Comparison of ENCODE assay signal across 8 mouse cellular contexts in genomic region chr4:141260007-141260723, GRCm38 (mm10). TPM values are rescaled to one million over a fixed set of nuclear protein-coding genes. Genes with fewer than 3 reads are reported as not detected.
A peak's percentile ranks its signal among the peaks of the same experiment; 100 is the strongest.
DNase-seq lines count a peak whose midpoint lies in the region; ATAC-seq and TF ChIP-seq lines count a peak whose summit lies in the region.

No protein-coding gene starts in this region.

- 46% methylated on average over 16 of the region's 16 CpGs for WGBS in kidney, adult 2 months
- 53% methylated on average over 16 of the region's 16 CpGs for WGBS in heart, embryonic 11.5 days (ENCODE audit: insufficient replicate concordance)
- WGBS in lung, embryonic 16.5 days, result 16% methylated on average over 16 of the region's 16 CpGs

- H3K4me3 ChIP-seq in kidney, adult 2 months (ENCODE audit: insufficient read depth, low read depth, low read length), result no peak overlapping the region
- H3K4me3 ChIP-seq in heart, embryonic 11.5 days (ENCODE audit: low read depth, low read length), result no peak overlapping the region
- H3K4me3 ChIP-seq in lung, embryonic 16.5 days (ENCODE audit: low read length), result peak overlapping the region; percentile 35

- TF ChIP-seq POLR2A in kidney, adult 2 months (IDR thresholded peaks at IDR 0.05; ENCODE audit: low read depth, low read length), result no peak

- H3K9me3 ChIP-seq in heart, embryonic 11.5 days (replicated peaks; ENCODE audit: control insufficient read depth, low read length), result no peaks in the 10 kb centered on the region
- H3K9me3 ChIP-seq in lung, embryonic 16.5 days (ENCODE audit: control insufficient read depth, low read length), result no peaks in the 10 kb centered on the region

- H3K36me3 ChIP-seq in kidney, adult 2 months (ENCODE audit: control insufficient read depth, insufficient read depth, low read length), result no peaks in the 10 kb centered on the region
- no peaks in the 10 kb centered on the region for H3K36me3 ChIP-seq in heart, embryonic 11.5 days (ENCODE audit: control insufficient read depth, insufficient read depth, low read length)
- H3K36me3 ChIP-seq in lung, embryonic 16.5 days (ENCODE audit: control insufficient read depth, insufficient read depth, low read length), result peaks cover 9% of the 10 kb centered on the region

- no peak for TF ChIP-seq CTCF in kidney, adult 2 months (conservative IDR thresholded peaks at IDR 0.05; ENCODE audit: insufficient read depth, insufficient read length, low read depth, low read length)

- H3K27me3 ChIP-seq in kidney, adult 2 months (replicated peaks; ENCODE audit: control insufficient read depth, insufficient read depth, low read length), result no peaks in the 10 kb centered on the region
- no peaks in the 10 kb centered on the region for H3K27me3 ChIP-seq in heart, embryonic 11.5 days (ENCODE audit: control insufficient read depth, insufficient read depth, low read length)
- H3K27me3 ChIP-seq in lung, embryonic 16.5 days (ENCODE audit: control insufficient read depth, insufficient read depth, low read depth, low read length), result no peaks in the 10 kb centered on the region

- no peak overlapping the region for H3K9ac ChIP-seq in heart, embryonic 11.5 days (ENCODE audit: low read depth, low read length)
- peak overlapping the region; percentile 50 for H3K9ac ChIP-seq in lung, embryonic 16.5 days (ENCODE audit: low read length)

- ATAC-seq in heart, embryonic 11.5 days (replicated peaks; ENCODE audit: insufficient number of reproducible peaks, low FRiP score, low TSS enrichment), result peak; percentile 29; the same call in 1 of the 2 replicates
- ATAC-seq in lung, embryonic 16.5 days (ENCODE audit: low read depth), result peak; percentile 86

- H3K4me1 ChIP-seq in kidney, adult 2 months (ENCODE audit: control insufficient read depth, insufficient read depth, low read length), result no peaks in the 10 kb centered on the region
- no peaks in the 10 kb centered on the region for H3K4me1 ChIP-seq in heart, embryonic 11.5 days (ENCODE audit: control insufficient read depth, insufficient read depth, low read length)
- H3K4me1 ChIP-seq in lung, embryonic 16.5 days (replicated peaks; ENCODE audit: control insufficient read depth, insufficient read depth, low read length), result peaks cover 10% of the 10 kb centered on the region

- H3K4me2 ChIP-seq in heart, embryonic 11.5 days, result peak overlapping the region; percentile 5
- peak overlapping the region; percentile 54 for H3K4me2 ChIP-seq in lung, embryonic 16.5 days (ENCODE audit: low read depth, low read length)

- H3K27ac ChIP-seq in kidney, adult 2 months (ENCODE audit: insufficient read depth, low read depth, low read length), result no peak overlapping the region
- no peak overlapping the region for H3K27ac ChIP-seq in heart, embryonic 11.5 days (ENCODE audit: low read depth, low read length)
- peak overlapping the region; percentile 59 for H3K27ac ChIP-seq in lung, embryonic 16.5 days (ENCODE audit: low read length)

- DNase-seq in kidney, adult 2 months, result peak; percentile 30
- no peak for DNase-seq in kidney, adult 18-20 months
- peak; percentile 79 for DNase-seq in NIH3T3 (ENCODE audit: low read depth)
- no peak for DNase-seq in c-Kit-positive CD71-positive TER-119-positive erythroid progenitor cells, embryonic 14.5 days (ENCODE audit: low spot score)
- DNase-seq in cerebellum, postnatal 4 days (ENCODE audit: low spot score in 2 of 2), result no peak
- DNase-seq in thymus, postnatal 0 days (ENCODE audit: low spot score), result no peak

RNA-seq across cellular contexts. Expression of gene Arhgef19, which starts 20.9 kb away (rescaled TPM):
- polyA plus RNA-seq in kidney, adult 2 months (2012; rRNA removed), result 4.9 and 5.1 TPM in 2 replicates
- polyA plus RNA-seq in heart, embryonic 11.5 days (2014; fragmentation: Nextera tagmentation; extraction: Ambion mirVana), result 1.2 and 1.3 TPM in 2 replicates
- 17.7 and 18.0 TPM in 2 replicates for polyA plus RNA-seq in lung, embryonic 16.5 days (2015; fragmentation: Nextera tagmentation; extraction: Ambion mirVana)
- 0.29 and 0.39 TPM in 2 replicates for polyA plus RNA-seq in thymus, postnatal 0 days (2015; fragmentation: Nextera tagmentation; extraction: Ambion mirVana)

RNA-seq across cellular contexts. Expression of gene Epha2, which starts 40.9 kb away (rescaled TPM):
- 8.1 and 9.6 TPM in 2 replicates for polyA plus RNA-seq in kidney, adult 2 months (2012; rRNA removed)
- polyA plus RNA-seq in heart, embryonic 11.5 days (2014; fragmentation: Nextera tagmentation; extraction: Ambion mirVana), result 3.1 and 3.6 TPM in 2 replicates
- polyA plus RNA-seq in lung, embryonic 16.5 days (2015; fragmentation: Nextera tagmentation; extraction: Ambion mirVana), result 11.6 and 11.8 TPM in 2 replicates
- 0.55 and 0.58 TPM in 2 replicates for polyA plus RNA-seq in thymus, postnatal 0 days (2015; fragmentation: Nextera tagmentation; extraction: Ambion mirVana)

RNA-seq across cellular contexts. Expression of gene Rsg1, which starts 46.4 kb away (rescaled TPM):
- polyA plus RNA-seq in kidney, adult 2 months (2012; rRNA removed), result 1.2 and 1.6 TPM in 2 replicates
- 2.0 and 2.4 TPM in 2 replicates for polyA plus RNA-seq in heart, embryonic 11.5 days (2014; fragmentation: Nextera tagmentation; extraction: Ambion mirVana)
- 5.2 and 7.0 TPM in 2 replicates for polyA plus RNA-seq in lung, embryonic 16.5 days (2015; fragmentation: Nextera tagmentation; extraction: Ambion mirVana)
- 2.7 and 3.4 TPM in 2 replicates for polyA plus RNA-seq in thymus, postnatal 0 days (2015; fragmentation: Nextera tagmentation; extraction: Ambion mirVana)

Comparison
In these comparisons a context has a peak if more than half of its experiments do, and no peak if none do; other contexts are left out.
1. DNase-seq: peak in kidney, adult 2 months (single experiment) and NIH3T3 (single experiment); none in kidney, adult 18-20 months (single experiment), c-Kit-positive CD71-positive TER-119-positive erythroid progenitor cells, embryonic 14.5 days (single experiment), cerebellum, postnatal 4 days (0 of 2) and thymus, postnatal 0 days (single experiment).